Mouse (Mus musculus) cerebellum, postnatal 10 days (tissue): Measurements from ENCODE around the gene Zfp628.
A peak's percentile ranks its signal among the peaks of the same experiment; 100 is the strongest.

Experiments used
- DNase-seq, 2 experiments: peaks; one replicate each; pipeline ENCODE4 v3.0.0; 2021; ENCODE audit warnings: mixed read lengths in 2 of 2

The Zfp628 gene

DNA sequence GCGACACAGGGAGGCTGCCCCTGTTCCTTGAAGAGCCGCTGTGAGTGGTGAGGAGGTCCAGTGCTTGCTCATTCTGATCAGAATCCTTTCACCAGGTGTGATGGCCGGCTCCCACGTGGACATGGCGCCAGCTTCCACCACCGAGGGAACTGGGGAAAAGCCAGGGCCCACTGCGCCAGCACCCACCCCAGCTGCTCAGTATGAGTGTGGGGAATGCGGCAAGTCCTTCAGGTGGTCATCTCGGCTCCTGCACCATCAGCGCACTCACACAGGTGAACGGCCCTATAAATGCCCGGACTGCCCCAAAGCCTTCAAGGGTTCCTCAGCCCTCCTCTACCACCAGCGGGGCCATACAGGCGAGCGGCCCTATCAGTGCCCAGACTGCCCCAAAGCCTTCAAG is 3.7 kb downstream of the Zfp628 start:
- no peak for DNase-seq

DNA sequence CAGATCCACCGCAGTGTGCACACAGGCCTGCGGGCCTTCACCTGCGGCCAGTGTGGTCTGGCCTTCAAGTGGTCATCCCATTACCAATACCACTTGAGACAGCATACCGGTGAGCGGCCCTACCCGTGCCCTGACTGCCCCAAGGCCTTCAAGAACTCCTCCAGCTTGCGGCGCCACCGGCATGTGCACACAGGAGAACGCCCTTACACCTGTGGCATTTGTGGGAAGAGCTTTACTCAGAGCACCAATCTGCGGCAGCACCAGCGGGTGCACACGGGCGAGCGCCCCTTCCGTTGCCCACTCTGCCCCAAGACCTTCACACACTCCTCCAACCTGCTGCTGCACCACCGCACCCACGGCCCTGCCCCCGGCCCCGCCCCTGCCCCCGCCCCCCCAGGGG is 4.1 kb downstream of the Zfp628 start:
- DNase-seq, result no peak

DNA sequence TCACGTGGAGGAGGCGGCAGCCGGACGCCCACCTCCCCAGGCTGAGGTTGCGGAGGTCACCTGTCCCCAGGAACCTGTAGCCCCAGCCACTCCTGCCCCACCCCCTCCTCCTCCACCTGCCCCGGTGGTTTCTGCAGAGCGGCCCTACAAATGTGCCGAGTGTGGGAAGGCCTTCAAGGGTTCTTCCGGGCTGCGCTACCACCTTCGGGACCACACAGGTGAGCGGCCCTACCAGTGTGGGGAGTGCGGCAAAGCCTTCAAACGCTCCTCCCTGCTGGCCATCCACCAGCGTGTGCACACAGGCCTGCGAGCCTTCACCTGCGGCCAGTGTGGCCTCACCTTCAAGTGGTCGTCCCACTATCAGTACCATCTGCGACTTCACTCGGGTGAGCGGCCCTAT is 5.0 kb downstream of the Zfp628 start:
- DNase-seq, result peak in 1 of 2 experiments; percentile 16

DNA sequence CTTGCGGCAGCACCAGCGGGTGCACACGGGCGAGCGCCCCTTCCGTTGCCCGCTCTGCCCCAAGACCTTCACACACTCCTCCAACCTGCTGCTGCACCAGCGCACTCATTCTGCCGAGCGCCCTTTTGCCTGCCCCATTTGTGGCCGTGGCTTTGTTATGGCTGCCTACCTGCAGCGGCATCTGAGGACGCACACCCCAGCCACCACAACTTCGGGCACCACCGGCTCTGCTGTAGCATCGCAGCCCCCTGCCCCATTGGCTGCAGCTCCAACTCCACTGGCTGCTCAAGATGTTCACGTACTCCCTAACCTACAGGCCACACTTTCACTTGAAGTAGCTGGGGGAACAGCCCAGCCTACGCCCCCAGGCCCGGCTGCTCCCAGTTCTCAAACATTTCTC is 5.5 kb downstream of the Zfp628 start:
- DNase-seq, result no peak

DNA sequence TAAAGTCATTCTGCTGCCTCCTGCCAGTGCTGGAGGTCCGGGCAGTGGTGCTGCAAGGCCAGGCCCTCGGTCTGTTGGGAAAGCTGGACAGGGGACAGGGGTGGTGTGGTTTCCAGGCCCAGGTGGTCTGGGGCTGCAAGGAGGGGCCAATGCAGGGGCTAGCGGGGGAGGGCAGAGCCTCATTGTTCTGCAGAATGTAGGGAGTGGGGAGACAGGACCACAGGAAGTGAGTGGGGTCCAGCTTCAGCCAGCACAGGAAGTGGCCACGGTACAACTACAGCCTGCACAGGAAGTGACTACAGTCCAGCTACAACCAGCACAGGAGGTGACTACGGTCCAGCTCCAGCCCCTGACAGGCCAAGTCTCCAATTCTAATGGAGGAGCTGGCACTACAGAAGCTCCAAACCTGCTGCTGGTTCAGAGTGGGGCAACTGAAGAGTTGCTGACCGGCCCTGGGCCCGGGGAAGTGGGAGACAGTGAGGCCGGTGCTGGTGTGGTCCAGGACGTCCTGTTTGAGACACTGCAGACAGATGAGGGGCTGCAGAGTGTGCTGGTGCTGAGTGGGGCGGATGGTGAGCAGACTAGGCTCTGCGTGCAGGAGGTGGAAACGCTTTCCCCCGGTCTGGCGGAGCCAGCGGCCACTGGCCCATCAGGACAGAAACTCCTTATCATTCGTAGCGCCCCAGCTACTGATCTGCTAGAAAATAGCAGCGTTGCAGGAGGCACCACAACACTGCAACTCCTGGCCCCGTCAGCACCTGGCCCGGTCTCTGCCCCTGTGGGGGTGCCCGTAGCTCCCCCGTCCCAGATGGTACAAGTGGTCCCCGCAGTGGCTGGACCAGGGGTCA is 6.2 kb downstream of the Zfp628 start:
- DNase-seq, result peak; percentile 26 to 40

DNA sequence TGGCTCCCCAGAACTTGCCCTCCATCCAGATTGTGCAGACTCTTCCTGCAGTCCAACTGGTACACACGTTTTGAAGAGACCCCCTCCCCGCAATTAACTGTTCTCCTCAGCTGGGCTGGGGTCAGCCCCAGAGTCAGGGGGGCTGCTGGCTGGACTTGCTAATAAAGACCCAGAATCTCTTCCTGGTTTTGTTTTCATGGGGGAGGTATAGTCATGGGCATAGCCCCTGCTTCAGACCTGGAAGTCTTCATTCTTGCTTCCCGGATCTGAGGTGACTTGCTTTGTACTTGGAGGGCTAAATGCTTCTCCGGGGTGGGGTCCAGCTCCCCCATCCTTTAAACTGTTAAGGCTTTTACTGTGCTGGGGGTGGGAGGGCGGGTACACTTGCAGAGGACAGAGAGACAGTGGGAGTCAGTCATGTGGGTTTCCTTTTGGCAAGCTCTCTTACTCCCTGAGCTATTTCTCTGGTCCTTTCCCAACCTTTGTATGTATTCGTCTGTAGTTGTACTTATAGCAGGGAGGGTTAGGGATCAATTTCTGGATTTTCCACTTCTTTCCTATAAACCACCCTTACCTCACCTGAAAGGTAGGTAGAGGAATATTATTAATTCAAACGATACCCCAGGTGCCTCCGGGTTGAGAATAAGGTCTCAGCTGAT is 6.9 kb downstream of the Zfp628 start, which contains the start of gene Nat14:
TSS of gene Nat14 (plus strand) at position 205 of the 659 bp plus-strand sequence.
- DNase-seq, result peak in 1 of 2 experiments; percentile 14

DNA sequence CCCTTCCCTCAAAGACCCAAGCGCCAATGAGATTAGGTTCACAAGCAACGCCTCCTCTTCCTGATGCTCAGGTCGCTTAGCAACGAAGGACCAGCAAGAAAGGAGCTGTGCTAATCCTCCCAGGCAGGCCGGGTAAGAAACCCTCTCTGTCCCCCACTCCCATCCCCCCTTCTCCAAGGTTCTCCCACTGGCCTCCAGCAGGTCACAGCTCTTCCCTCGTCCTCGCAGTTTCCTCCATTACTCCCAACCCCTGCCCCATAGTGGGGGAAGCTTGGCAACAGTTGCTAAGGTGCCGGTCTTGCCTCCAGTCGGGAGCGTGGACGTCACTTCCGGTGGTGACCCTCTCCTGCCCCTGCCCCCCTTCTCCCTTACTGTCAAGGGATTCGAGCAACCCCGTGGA is 7.5 kb downstream of the Zfp628 start:
- DNase-seq, result peak; percentile 94

DNA sequence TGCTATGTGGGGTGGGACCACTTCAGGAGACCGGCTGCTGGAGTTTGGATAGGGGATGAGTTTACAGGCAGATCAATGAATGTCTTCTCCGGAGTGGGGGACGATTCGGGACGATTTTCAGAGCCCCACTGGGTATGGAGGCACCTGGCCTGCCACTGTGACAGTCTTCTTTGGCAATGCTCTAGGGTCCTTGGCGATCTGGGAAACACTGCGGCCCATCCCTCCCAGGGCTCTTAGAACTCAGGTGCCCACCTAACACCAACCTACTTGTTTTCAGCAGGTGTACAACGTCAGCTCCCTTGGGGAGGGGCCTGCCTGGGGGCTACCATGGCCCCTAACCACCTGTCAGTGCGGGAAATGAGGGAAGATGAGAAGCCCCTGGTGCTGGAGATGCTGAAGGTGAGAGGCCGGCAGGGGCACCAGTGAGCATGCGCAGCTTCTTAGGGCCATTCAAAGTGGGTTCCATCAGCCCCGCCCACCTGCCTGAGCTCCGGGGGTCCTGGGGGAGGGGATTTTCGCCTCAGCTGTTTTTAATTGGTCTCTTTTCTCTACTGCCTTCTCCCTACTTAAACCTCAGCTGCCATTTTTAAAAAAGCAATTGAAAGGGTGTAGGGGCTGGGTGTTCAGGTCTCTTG is 8.0 kb downstream of the Zfp628 start:
- peak; percentile 94 for DNase-seq

DNA sequence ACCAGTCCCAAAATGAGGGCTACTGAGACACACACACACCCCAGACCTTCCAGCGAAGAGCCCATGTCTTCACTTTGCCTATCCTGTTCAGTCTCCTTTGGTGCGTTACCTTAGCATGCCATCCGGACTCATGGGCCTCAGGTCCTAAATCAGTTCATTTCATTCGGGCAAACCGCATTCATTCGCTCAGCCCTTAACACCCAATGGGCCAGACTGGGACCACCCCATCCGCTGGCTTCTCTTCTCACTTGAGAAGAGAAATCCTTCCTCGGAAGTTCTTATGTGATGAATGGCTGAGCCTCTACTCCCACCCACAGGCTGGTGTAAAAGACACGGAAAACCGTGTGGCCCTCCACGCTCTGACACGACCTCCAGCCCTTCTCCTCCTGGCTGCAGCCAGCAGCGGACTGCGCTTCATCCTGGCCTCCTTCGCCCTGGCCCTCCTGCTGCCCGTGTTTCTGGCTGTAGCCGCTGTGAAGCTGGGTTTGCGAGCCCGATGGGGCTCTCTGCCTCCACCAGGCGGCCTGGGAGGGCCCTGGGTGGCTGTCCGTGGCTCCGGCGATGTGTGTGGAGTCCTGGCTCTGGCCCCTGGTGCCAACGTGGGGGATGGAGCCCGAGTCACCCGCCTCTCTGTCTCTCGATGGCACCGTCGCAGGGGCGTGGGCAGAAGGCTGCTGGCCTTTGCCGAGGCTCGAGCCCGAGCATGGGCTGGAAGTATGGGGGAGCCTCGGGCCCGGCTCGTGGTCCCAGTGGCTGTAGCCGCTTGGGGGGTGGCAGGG is 8.8 kb downstream of the Zfp628 start:
- DNase-seq, result peak; percentile 75 to 76

DNA sequence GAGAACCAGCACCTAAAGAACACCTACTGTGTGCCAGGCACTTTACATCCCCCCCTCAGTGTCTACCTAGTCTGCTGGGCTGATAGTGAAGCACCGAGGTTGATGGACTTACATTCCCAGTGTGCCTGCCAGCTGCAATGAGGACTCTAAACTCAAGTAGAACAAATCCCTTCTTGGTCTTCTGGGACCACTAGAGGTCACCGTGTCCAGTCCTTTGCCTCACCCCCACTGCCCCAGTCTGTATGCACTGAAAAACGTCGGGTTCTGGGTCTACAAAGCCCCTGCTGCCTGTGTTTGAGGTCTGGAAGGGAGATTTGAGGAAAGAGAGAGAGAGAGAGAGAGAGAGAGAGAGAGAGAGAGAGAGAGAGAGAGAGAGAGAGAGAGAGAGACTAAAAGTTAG is 9.5 kb downstream of the Zfp628 start:
- DNase-seq, result no peak

DNA sequence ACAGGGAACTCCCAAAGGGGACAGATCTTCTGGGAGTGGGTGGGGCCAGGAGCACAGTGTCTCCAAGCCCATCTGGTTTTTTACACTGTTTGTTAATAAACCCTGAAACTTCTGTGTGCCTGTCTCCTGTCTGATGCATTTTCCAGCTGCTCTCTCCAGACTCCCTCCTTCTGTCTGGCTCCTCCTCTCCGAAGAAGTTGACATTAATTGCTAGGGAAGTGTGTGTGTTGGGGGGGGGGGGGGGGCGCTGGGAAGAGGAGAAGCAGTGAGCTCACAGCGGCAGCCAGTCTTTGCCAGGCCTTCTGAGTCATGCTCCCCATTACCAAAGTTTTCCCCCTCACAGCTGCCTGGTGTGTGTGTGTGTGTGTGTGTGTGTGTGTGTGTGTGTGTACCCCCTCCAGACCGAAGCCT is 9.9 kb downstream of the Zfp628 start:
- DNase-seq, result no peak

DNA sequence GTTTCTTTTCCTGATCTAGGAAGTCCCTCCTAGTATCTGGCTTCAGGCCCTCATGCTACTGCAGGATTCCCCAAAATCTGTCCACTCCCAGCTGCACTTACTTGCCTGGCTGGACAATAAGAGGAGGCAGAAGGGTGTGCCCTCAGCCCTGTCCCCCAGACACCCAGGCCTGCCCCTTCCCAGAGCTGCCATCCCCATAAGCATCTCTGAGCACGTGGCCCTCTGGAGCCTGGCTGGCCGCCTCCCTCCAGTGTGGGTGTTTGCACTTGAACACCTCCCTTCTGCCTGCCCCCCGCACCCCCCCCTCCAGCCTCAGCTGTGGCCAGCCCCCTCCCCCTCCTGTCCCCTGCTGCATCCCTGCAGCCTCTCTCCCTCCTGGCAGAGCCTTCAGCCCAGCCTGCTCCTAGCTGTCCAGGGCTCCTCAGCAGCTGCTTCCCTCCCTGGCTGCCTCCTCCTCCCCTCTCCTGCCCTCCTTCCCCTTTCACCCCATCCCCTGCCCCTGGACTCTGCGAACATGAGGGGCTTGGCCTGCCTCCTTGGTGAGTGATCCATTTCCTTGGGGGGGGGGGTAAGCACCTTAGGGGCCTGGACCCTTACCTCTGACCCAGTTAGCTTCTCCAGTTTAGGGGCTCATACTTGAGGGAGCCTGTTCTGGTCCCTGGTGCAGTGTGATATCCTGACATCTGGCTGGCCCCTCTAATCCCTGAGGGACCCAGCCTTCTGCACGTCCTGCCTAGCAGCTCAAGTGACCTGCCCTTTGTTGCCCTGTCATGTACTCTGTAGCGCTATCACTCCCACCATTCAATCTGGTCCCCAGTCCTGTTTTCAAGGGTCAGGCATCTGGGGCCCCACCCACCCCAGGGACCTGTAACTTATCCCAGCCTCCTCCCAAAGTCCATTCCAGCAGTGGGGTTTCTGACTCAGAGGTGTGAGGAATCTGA is 10.7 kb downstream of the Zfp628 start, which contains the start of gene Ssc5d:
TSS of gene Ssc5d (plus strand) at position 345 of the 941 bp plus-strand sequence.
- DNase-seq, result peak; percentile 58 to 72

DNA sequence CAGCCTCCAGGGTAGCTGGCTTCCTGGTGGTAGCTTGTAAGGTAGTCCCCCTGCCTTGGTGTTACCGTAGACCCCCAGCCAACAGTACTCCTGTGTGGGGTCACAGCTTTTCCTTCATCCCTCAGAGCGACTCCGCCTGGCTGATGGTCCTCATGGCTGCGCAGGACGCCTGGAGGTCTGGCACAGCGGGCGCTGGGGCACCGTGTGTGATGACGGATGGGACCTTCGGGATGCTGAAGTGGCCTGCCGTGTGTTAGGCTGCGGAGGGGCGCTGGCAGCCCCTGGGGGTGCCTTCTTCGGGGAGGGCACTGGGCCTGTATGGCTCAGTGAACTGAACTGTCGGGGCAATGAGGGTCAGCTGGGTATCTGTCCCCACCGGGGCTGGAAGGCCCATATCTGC is 11.8 kb downstream of the Zfp628 start:
- DNase-seq, result no peak

DNA sequence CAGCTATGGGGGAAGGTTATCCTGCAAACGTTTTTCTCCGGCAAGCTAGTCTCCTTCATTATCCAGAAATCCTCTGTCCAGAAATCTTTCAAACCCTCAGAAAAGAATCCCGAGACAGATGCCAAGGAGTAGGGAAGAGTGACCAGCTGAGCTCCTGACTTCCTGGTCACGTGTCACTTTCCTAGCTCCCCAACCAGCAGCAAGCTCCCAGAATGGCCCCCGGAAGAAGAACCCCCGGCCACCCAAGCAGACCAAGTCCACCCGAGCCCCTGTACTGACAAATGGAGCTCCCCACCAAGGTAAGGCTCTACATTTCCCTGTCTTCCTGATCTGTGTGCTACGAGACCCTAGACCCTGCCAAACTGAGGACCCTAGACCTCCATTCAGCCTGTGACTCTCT is 12.7 kb downstream of the Zfp628 start:
- no peak for DNase-seq

DNA sequence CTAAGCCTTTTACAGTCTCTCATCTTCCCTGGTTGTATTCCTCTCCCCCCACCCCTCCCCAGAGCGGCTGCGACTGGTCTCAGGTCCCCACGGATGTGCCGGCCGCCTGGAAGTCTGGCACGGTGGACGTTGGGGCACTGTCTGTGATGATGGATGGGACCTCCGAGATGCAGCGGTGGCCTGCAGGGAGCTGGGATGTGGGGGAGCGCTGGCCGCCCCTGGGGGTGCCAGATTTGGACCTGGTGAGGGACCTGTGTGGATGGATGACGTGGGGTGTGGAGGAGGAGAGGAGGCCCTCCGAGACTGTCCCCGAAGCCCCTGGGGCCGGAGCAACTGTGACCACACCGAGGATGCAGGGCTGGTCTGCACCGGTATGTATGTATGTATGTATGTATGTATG is 13.3 kb downstream of the Zfp628 start:
- DNase-seq, result no peak

DNA sequence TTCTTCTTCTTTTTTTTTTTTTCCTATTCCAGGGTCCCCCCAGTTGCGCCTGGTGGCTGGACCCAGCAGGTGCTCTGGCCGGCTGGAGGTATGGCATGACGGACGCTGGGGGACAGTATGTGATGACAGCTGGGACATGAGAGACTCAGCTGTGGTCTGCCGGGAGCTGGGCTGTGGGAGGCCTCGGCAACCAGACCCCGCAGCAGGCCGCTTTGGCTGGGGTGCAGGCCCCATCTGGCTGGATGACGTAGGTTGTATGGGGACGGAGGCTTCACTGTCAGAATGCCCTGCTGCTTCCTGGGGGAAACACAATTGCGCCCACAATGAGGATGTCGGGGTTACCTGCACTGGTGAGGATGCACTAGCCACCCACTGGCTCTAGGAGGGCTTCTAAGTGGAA is 18.1 kb downstream of the Zfp628 start:
- peak; percentile 48 to 64 for DNase-seq

DNA sequence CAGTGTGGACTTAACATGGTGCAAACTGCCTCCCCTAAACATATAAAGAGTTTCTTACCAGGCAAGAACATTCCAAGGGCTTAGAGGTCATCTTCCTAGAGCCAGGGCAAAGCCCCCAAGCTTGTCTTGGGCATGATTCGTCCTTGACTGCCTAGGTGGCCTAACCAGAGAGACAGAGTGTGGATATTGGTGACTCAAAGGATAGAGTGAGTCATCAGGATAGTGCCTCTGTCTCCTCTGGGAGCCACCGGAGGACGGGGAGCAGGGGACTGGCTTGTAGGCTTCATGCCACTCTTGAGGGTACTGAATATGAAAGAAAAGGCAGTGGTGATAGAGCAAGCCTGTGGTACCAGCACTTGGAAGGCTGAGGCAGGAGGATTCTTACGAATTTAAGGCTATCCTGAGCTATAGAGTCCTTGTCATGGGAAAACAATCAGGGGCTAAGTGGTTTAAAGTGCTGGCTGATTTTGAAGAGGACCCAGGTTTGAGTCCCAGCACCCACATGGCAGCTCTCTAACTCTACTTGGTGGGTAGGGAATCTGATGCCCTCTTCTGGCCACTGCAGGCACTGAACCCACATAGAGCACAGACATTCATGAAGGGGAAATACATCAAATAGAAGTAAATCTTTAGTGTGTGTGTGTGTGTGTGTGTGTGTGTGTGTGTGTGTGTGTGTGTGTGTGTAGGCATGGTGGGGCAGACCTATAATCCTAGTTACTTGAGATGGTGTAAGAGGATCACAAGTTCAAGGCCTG is 19.3 kb downstream of the Zfp628 start:
- no peak for DNase-seq

DNA sequence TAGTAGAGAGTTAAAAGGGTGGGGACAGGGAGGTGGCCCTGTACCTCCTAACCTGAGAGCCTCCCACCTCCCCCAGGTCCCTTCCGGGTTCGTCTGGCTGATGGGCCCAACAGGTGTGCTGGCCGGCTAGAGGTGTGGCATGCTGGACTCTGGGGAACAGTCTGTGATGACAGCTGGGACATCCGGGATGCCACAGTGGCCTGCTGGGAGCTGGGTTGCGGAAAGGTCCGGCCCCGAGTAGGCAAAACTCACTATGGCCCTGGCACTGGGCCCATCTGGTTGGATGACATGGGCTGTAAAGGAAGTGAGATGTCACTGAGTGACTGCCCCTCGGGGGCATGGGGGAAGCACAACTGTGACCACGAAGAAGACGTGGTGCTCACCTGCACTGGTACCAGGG is 21.8 kb downstream of the Zfp628 start:
- no peak for DNase-seq

DNA sequence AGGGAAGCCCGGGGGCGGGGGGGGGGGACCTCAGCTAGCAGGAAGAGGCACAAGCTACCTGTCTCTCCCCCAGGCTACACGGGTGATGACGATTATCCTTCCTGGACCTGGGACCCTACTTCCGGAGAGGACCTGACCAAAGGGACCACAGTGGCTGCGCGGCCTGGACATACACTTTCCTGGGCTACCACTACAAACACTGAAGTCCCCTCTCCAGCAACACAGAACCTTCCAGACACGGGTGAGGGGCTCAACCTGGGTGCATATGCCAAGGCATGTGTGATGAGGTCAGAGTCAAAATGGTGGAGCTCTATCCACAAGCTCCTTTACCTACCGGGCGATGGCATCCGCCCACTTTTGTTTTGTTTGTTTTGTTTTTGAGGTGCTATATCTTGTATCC is 22.4 kb downstream of the Zfp628 start:
- no peak for DNase-seq

DNA sequence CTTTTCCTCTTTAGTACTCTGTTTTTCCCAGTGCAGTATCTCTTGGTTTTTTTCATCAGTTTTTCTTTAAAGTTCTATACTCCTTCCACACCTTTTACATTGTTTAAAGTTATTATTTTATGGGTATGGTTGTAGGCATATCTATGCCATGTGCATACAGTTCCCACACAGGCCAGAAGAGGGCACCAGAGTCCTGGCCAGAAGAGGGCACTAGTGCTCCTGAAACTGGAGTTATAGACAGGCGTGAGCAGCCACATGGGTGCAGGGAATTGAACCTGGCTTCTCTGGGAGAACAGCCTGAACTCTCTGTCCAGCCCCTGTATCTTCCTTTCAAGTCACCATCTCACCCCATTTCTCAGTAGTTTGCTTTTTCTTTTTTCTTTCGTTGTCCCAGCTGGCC is 23.4 kb downstream of the Zfp628 start:
- DNase-seq, result peak; percentile 88 to 90

DNA sequence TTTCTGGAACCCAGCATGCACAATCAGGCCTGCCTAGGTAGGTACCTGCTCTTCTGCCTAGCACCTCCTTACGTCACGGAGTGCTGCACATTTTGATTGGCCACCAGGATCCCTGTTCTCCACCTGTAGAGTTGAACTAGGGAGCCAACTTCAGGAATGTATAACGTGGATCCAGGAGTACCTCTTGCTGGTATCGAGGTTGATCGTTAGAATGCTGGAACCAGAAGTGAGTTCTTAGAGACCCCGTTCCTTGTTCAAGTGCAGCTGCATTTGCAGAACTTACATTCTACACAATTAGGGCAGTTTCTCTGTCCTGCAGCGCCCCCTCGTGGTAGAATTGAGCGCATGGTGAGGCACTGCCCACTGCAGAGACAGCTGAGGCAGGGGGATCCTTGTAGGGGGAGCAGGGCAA is 25.1 kb downstream of the Zfp628 start:
- peak; percentile 87 to 89 for DNase-seq
